Mouse (Mus musculus) embryonic fibroblast, embryonic 13.5 days (primary cell): ENCODE data around the gene Dtd1.

ENCODE experiments used
- CTCF ChIP-seq: IDR thresholded peaks from 2 replicates; pipeline ENCODE4 v1.5.1; 2011; ENCODE audit warnings: mild to moderate bottlenecking, control low read depth, low read length, moderate library complexity, borderline replicate concordance; ENCODE audit not compliant: insufficient read depth
- POLR2A ChIP-seq: IDR thresholded peaks from 2 replicates; pipeline ENCODE4 v1.6.1; 2011; ENCODE audit warnings: low read depth, mild to moderate bottlenecking, control low read depth, low read length, moderate library complexity

DNA sequence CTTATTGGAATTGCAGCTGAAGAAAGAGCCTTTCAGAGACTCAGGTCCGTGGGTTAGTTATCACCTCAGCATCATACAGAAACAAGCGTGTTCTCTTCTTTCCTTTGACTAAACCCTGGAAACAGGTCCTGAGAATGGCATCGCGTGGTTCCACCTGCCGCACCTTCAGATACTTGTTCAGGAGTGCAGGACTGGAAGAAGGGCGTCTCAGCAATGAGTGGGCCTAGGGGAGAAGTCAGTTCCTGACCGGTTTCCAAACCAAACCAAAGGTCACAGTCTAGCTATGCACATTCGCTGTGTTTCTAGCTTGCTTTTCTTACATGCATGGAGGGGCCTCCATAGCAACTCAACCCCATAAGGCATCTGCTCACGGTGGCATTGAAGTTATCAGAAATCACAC, 164.0 kb downstream of the Dtd1 start:
- TF ChIP-seq POLR2A (no peak), CTCF (no peak)
